Mouse (Mus musculus) cerebellum, adult 9-10 months (tissue): Measurements from ENCODE around the gene Rapsn.

Experiments
- DNase-seq: peaks from one replicate; pipeline ENCODE4 v3.0.0; 2022

Rapsn gene

GRCm38 (mm10) chr2:91053934-91054382 is 18.5 kb downstream of the Rapsn start, which contains the start of gene Psmc3:
TSS of gene Psmc3 (plus strand) at chr2:91054009.
- DNase-seq: peak; percentile 96

- no peak for DNase-seq
These were observed 23.0 kb downstream of the Rapsn start for GRCm38 (mm10) chr2:91058435-91058834.

GRCm38 (mm10) chr2:91059376-91059775 is 24.0 kb downstream of the Rapsn start:
- DNase-seq: no peak

- no peak for DNase-seq
These were observed 25.3 kb downstream of the Rapsn start for GRCm38 (mm10) chr2:91060544-91061355.

GRCm38 (mm10) chr2:91061849-91062481 is 26.5 kb downstream of the Rapsn start:
- no peak for DNase-seq

GRCm38 (mm10) chr2:91062779-91063606 is 27.6 kb downstream of the Rapsn start:
- no peak for DNase-seq

- no peak for DNase-seq
These were observed 28.8 kb downstream of the Rapsn start for GRCm38 (mm10) chr2:91064211-91064610.

- peak; percentile 65 for DNase-seq
These were observed 30.1 kb downstream of the Rapsn start for GRCm38 (mm10) chr2:91065544-91065943.

GRCm38 (mm10) chr2:91066455-91066854 is 31.0 kb downstream of the Rapsn start:
- no peak for DNase-seq

GRCm38 (mm10) chr2:91068162-91068871 is 32.9 kb downstream of the Rapsn start:
- no peak for DNase-seq

- DNase-seq: no peak
These were observed 33.4 kb downstream of the Rapsn start for GRCm38 (mm10) chr2:91068872-91069165.

GRCm38 (mm10) chr2:91069306-91070000 is 34.0 kb downstream of the Rapsn start:
- DNase-seq: no peak

- DNase-seq: peak; percentile 95
These were observed 34.8 kb downstream of the Rapsn start, which contains the start of gene Slc39a13 for GRCm38 (mm10) chr2:91070076-91070800. TSS of gene Slc39a13 (minus strand) at chr2:91070417.

GRCm38 (mm10) chr2:91071059-91071458 is 35.6 kb downstream of the Rapsn start:
- DNase-seq: no peak

GRCm38 (mm10) chr2:91072092-91072491 is 36.7 kb downstream of the Rapsn start:
- no peak for DNase-seq

GRCm38 (mm10) chr2:91077957-91078313 is 42.5 kb downstream of the Rapsn start:
- no peak for DNase-seq

GRCm38 (mm10) chr2:91078314-91079025 is 43.0 kb downstream of the Rapsn start:
- no peak for DNase-seq

- DNase-seq: no peak
These were observed 43.6 kb downstream of the Rapsn start for GRCm38 (mm10) chr2:91079026-91079384.

GRCm38 (mm10) chr2:91080784-91081513 is 45.5 kb downstream of the Rapsn start:
- DNase-seq: no peak
